Mouse (Mus musculus) heart, postnatal 0 days (tissue): ENCODE data around the gene Mrps34. TPM values are rescaled to one million over a fixed set of nuclear protein-coding genes. Genes with fewer than 3 reads are reported as not detected.

Experiments used
- ATAC-seq: fragments of 200-750 bp; cut with Nextera tagmentation; 2 replicates; pipeline ENCODE4 v1.8.0; 2017; ENCODE audit warnings: low read depth, moderate number of reproducible peaks, moderate library complexity; ENCODE audit not compliant: insufficient read depth
- DNase-seq: peaks from one replicate; pipeline ENCODE4 v3.0.0-alpha.2; 2016; ENCODE audit warnings: low spot score
- H3K27ac ChIP-seq: fragments of 300-500 bp; sonication (generic); 2 replicates; pipeline ENCODE4 v1.5.1; 2014; ENCODE audit warnings: low read depth, mild to moderate bottlenecking
- H3K27me3 ChIP-seq: fragments of 300-500 bp; sonication (generic); 2 replicates; pipeline ENCODE4 v1.6.1; 2014; ENCODE audit warnings: low read length, mixed read lengths; ENCODE audit not compliant: control insufficient read depth, insufficient read depth
- H3K36me3 ChIP-seq: fragments of 300-500 bp; sonication (generic); replicated peaks from 2 replicates; pipeline ENCODE4 v1.6.1; 2014; ENCODE audit warnings: low read length, mixed read lengths; ENCODE audit not compliant: control insufficient read depth, insufficient read depth
- H3K4me1 ChIP-seq: fragments of 300-500 bp; sonication (generic); 2 replicates; pipeline ENCODE4 v1.6.1; 2014; ENCODE audit warnings: antibody characterized with exemption; ENCODE audit not compliant: control insufficient read depth, insufficient read depth
- H3K4me2 ChIP-seq: fragments of 300-500 bp; sonication (generic); 2 replicates; pipeline ENCODE4 v1.6.1; 2014; ENCODE audit warnings: low read depth, mild to moderate bottlenecking, low read length, moderate library complexity
- H3K4me3 ChIP-seq: fragments of 300-500 bp; sonication (generic); 2 replicates; pipeline ENCODE4 v1.5.1; 2014; ENCODE audit warnings: low read depth, low read length
- H3K9ac ChIP-seq: fragments of 300-500 bp; sonication (generic); replicated peaks from 2 replicates; pipeline ENCODE4 v1.6.1; 2014; ENCODE audit warnings: low read depth, low read length, mixed read lengths
- H3K9me3 ChIP-seq: fragments of 300-500 bp; sonication (generic); replicated peaks from 2 replicates; pipeline ENCODE4 v1.6.1; 2016; ENCODE audit warnings: low read length; ENCODE audit not compliant: control insufficient read depth
- CTCF ChIP-seq: IDR thresholded peaks from 2 replicates; pipeline ENCODE4 v1.5.1; 2016; ENCODE audit warnings: antibody characterized with exemption, control low read depth, low read depth
- EP300 ChIP-seq: IDR thresholded peaks from 2 replicates; pipeline ENCODE4 v1.6.1; 2016; ENCODE audit warnings: antibody characterized with exemption, low read depth
- whole genome bisulfite sequencing: fragments of 180-500 bp; shearing (Covaris S2); extraction: QIAGEN DNeasy Blood & Tissue Kit; methylation state at CpG from one replicate; pipeline ENCODE4 v1.1.7; 2014; 5-methylcytosine and 5-hydroxymethylcytosine counted together
- polyA plus RNA-seq: library from polyadenylated mRNA; unstranded; fragments of >200 nt; fragmentation: Nextera tagmentation; extraction: Ambion mirVana; gene quantifications from 2 replicates; pipeline ENCODE4 v1.2.1, GENCODE M21; 2015
- total RNA-seq: library from RNA; depleted of rRNA; stranded (reverse); fragments of >200 nt; gene quantifications from 2 replicates; pipeline ENCODE4 v1.2.3, GENCODE M21; 2014; ENCODE audit warnings: low replicate concordance

The Mrps34 gene
- total and polyA plus RNA-seq, 2 experiments from 2014 or later = 64.0 to 147 TPM

GRCm38 (mm10) chr17:24897600-24897999 lies 2.7 kb downstream of the Mrps34 start:
- Histone ChIP-seq H3K4me2 (no peak overlapping the region), H3K9me3 (no peaks in the 10 kb centered on the region), H3K36me3 (peaks cover 59% of the 10 kb centered on the region), H3K9ac (no peak overlapping the region), H3K27me3 (no peaks in the 10 kb centered on the region), H3K4me3 (no peak overlapping the region), H3K27ac (no peak overlapping the region), H3K4me1 (peaks cover 20% of the 10 kb centered on the region; the same call in 1 of the 2 replicates)
- ATAC-seq (no peak), DNase-seq (no peak)
- WGBS = 75% methylated on average over 4 of the region's 4 CpGs
- TF ChIP-seq CTCF (no peak), EP300 (no peak)

GRCm38 (mm10) chr17:24898041-24898854 lies 3.3 kb downstream of the Mrps34 start:
- DNase-seq (no peak), ATAC-seq (no peak)
- Histone ChIP-seq H3K4me3 (no peak overlapping the region), H3K4me1 (peaks cover 20% of the 10 kb centered on the region; the same call in 1 of the 2 replicates), H3K9ac (no peak overlapping the region), H3K27me3 (no peaks in the 10 kb centered on the region), H3K36me3 (peaks cover 59% of the 10 kb centered on the region), H3K9me3 (no peaks in the 10 kb centered on the region), H3K27ac (peak overlapping the region; percentile 73), H3K4me2 (no peak overlapping the region)
- TF ChIP-seq CTCF (no peak), EP300 (no peak)
- 74% methylated on average over 4 of the region's 4 CpGs for WGBS

GRCm38 (mm10) chr17:24899153-24899552 lies 4.2 kb downstream of the Mrps34 start:
- peaks cover 64% of the 10 kb centered on the region for H3K36me3 ChIP-seq
- TF ChIP-seq EP300 (peak; percentile 36; the same call in 1 of the 2 replicates), CTCF (no peak)
- H3K4me3 ChIP-seq = no peak overlapping the region
- no peaks in the 10 kb centered on the region for H3K27me3 ChIP-seq
- peak overlapping the region; percentile 73 for H3K27ac ChIP-seq
- no peak overlapping the region for H3K4me2 ChIP-seq
- WGBS = 52% methylated on average over 5 of the region's 5 CpGs
- ATAC-seq = peak; percentile 78
- no peak overlapping the region for H3K9ac ChIP-seq
- peak; percentile 60 for DNase-seq
- no peaks in the 10 kb centered on the region for H3K9me3 ChIP-seq
- H3K4me1 ChIP-seq = peaks cover 17% of the 10 kb centered on the region; the same call in 1 of the 2 replicates

- Histone ChIP-seq H3K4me2 (no peak overlapping the region), H3K36me3 (peaks cover 72% of the 10 kb centered on the region)
- 90% methylated on average over 6 of the region's 6 CpGs for WGBS
Observed at GRCm38 (mm10) chr17:24900014-24900413, 5.1 kb downstream of the Mrps34 start.

GRCm38 (mm10) chr17:24902124-24902523 lies 7.2 kb downstream of the Mrps34 start:
- Histone ChIP-seq H3K9me3 (no peaks in the 10 kb centered on the region), H3K4me3 (no peak overlapping the region), H3K27ac (no peak overlapping the region), H3K4me1 (peaks cover 2% of the 10 kb centered on the region; the same call in 1 of the 2 replicates), H3K36me3 (peaks cover 93% of the 10 kb centered on the region), H3K27me3 (no peaks in the 10 kb centered on the region), H3K9ac (no peak overlapping the region), H3K4me2 (no peak overlapping the region)
- DNase-seq (no peak), ATAC-seq (no peak)
- 86% methylated on average over 5 of the region's 5 CpGs for WGBS
- TF ChIP-seq CTCF = no peak
- TF ChIP-seq EP300 = no peak

More at GRCm38 (mm10) chr17:24900014-24900413, 5.1 kb downstream of the Mrps34 start:
- Histone ChIP-seq H3K27ac (no peak overlapping the region), H3K4me3 (no peak overlapping the region), H3K9me3 (no peaks in the 10 kb centered on the region), H3K4me1 (peaks cover 15% of the 10 kb centered on the region; the same call in 1 of the 2 replicates), H3K27me3 (no peaks in the 10 kb centered on the region), H3K9ac (no peak overlapping the region)
- no peak for TF ChIP-seq EP300
- no peak for TF ChIP-seq CTCF
- no peak for DNase-seq
- ATAC-seq = no peak
